Mouse (Mus musculus): ENCODE measurements around the gene Letm1.

Gene Letm1

DNA sequence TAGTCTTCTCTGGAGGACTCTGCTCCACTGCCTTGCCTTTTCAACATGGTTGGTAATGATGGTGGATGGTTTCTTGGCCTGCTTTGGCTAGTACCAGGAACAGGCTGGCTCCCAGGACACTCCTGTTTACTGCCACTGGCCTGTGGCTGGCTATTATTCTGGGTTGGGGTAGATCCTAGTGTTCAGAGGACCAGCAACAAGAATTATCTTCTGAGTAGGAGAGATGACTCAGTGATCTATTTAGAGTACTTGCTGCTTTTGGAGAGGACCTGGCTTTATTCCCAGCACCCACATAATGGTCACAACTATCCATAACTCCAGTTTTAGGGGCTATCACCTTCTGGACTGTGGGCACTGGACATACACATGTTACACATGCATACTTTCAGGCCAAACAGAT is 44.3 kb downstream of the Letm1 start:
- no peak for DNase-seq (ENCODE audit: low read depth, low spot score)

DNA sequence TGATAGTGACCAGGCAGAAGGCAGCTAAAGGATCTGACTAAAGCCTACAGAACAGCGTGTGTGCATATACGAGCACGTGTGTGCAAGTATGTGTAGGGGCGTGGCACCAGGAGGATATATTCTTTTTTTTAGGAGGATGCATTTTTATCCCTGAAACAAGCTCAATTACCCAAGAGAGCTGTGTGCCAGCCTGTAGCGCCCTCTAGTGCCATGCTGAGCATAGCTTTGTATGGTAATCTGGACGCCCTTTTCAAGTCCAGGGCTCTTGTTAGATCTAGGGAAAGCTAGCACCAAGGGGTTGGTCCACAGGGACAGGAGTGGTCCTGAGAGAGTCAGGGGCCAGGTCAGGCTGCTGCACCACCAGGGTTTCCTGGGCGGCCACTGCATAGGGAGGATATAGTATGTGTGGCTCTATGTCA is 44.7 kb downstream of the Letm1 start:
- DNase-seq (ENCODE audit: low read depth, low spot score) = peak; percentile 65

DNA sequence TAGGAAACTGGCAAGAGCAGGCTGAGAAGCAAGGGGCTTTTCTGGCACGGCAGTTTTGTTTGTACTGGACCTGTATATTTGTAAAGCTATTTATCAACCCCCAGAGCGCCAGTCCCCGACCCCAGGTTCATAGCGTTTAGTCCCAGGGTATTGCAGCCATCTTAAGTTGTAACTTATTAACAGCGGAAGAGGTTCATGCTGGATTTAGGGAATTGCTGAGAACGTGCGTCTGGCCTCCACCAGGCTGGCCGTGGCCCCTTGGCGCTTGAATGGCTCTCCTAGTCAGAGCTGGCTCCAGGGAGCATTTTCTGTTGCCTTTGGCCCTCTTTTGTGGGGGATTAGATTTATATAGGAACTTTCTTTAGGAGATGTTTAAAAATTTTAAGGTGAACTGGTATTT is 46.4 kb downstream of the Letm1 start:
- no peak for DNase-seq (ENCODE audit: low read depth, low spot score)

DNA sequence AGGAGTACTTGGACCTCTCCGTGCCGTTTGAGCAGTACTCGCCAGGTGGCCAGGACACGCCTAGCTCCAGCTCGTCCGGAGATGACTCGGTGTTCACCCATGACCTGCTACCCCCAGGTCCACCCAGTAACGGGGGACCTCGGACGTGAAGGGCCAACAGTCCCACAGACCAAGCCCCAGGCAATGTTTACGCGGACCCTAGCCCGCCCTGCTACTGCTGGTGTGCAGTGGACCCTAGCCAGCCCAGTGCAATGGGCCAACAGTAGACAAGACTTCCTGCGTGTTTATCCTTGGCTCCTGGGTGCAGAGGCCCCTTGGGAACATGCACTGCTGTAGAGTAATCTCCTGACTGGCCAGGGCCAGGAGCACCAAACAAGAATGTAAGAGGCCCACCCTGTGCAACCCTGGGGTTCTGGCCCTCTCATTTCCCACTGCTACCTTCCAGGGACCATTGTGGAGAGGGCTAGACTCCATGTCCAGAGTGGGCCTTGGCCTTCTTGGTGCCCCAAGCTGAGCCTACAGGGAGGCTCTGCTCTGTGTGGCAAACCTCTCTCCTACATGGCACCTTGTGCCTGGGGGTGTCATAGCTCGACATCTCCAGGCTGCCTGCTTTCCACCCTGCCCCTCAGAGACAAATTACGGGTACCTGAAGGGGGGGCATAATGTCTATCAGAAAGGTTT is 47.1 kb downstream of the Letm1 start:
- no peak for DNase-seq (ENCODE audit: low read depth, low spot score)

DNA sequence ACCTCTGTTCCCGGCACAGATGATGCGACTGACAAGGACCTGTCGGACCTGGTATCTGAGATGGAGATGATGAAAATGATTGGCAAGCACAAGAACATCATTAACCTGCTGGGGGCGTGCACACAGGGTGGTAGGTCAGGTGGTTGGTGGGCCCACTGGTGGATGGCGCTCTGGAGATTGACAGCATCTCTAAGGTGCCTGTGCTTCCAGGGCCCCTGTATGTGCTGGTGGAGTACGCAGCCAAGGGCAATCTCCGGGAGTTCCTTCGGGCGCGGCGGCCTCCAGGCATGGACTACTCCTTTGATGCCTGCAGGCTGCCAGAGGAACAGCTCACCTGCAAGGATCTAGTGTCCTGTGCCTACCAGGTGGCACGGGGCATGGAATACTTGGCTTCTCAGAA is 48.8 kb downstream of the Letm1 start:
- DNase-seq (ENCODE audit: low read depth, low spot score) = no peak

DNA sequence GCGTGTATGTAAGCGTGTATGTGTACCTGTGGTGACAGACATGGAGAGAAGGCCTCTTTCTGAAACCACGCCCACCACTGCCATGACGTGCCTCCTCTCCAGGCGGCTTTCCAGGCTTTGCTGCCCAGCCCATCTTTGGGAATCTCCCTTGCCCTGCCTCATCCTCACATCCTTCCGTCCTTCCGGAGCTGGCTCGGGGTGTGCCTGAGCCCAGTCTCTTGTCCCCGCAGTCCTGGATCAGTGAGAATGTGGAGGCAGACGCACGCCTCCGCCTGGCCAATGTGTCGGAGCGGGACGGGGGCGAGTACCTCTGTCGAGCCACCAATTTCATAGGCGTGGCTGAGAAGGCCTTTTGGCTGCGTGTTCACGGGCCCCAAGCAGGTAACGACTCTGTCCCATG is 51.6 kb downstream of the Letm1 start:
- no peak for DNase-seq (ENCODE audit: low read depth, low spot score)

DNA sequence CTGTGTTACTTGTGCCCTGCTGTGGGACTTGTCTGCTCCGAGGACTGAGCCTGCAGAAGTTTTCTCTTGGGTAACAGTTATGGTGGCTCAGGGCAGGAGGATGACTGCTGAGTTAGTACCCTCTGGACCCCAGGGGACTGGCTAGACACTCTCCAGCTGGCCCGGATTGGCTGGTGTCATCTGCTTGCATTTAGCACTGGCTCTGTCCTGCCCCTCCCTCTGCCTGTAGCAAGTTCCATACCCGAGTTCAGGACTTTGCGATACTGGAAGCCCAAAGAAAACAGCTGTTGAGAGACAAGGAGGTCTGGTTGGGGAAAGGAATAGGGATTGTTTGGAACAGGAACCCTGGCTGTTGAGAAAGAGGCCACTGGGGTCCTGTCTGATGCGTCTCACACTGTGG is 52.1 kb downstream of the Letm1 start:
- DNase-seq (ENCODE audit: low read depth, low spot score) = no peak

DNA sequence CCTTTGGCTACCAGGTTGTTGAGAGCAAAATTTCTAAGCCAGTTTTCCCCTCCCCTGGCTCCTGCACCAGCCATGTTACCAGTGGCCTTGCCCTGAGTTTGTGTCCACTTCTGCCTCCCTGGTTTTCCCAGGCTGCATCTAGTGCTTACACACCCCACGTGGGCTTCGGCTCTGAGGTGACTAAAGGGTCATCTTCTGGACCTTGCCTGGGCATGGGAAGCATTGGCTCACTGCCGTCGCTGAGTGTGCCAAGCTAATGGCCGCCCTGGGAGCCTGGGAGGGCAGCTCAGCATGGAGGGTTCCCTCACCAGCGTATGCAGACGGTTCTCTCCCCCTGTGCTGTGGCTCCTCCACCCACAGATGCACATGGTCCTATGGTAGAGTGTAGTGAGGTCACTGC is 53.8 kb downstream of the Letm1 start:
- no peak for DNase-seq (ENCODE audit: low read depth, low spot score)

DNA sequence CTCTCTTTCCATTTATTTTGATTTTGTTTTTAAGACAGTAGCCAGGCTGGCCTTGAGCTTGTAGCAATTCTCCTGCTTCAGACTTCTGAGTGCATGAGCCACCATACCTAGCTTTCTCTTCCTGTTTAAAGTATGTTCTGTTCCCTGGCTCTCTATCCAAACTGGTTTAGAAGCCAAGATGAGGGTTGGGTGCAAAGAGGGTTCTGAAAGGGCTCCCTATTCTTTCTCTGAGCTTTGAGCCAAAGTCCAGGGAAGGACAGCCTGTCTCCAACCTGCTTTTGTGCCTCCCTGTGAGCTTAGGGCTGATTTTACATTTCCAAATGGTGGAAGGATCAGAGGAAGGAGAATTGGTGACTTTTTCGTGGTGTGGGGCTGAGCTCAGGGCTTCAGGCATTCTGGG is 55.7 kb downstream of the Letm1 start:
- no peak for DNase-seq (ENCODE audit: low read depth, low spot score)

DNA sequence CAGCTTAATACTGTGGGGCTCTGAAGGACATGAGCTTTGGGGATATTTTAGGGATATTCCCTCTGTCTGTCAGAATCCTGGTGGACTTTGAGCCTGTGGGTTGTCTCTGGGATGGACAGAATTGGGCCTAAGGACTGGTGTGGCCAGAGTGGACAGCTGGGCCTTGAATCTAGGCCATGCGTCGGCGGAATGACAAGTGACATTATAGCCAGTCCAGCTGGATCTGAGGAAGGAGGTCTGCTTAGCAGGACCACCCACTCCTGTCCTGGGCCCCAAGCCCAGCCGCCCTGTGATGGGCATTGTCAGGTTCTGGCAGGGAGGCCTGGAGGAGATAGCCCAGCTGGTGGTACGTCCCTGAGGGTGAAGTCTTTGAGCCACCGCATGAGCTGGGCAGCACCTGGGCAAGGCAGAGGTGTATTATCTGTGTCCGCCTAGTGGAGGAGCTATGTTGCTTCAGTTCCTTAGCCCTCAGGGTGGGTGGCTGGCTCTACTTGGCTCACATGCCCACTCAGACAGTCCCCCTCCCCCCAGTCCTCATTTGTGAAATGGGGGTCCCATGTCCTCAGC is 56.5 kb downstream of the Letm1 start:
- no peak for DNase-seq (ENCODE audit: low read depth, low spot score)

DNA sequence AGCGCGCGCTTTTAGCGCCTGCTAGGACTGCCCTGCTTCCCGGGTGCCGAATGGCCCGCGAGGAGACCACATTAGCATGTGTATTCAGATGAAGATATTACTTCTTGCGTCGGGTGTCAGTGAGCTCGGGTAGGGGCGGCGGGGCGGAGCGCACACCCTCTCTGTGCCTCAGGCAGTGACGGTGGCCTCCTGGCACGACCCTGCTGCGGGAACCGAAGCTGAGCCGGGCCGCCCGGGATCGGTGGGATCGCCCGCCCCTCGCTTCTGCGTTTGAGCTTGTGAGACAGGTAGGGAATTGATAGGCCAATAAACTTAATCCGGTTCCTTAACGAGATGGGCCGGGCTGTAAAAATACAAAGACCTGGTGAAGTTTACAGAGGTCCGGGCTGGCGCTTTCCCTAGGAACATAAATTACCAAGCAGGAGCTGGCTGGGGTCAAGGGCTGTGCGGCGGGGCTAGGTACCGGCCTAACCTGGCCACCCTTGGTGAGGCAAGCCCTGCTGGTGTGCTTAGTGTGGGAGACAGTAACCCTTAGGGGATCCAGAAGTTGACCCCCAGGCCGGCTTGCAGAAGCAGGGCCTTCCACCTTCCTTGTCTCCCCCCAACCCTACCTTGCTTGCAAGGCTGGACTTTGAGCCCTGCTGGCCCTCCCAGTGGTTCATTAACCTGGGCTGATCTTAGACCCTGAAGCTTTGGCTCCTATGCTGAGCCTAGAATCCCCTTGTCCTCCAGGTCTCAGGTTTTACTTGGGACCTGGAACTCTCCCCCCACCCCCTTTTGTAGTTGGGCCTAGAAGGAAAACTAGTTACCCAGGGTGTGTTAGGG is 58.8 kb downstream of the Letm1 start:
- no peak for DNase-seq (ENCODE audit: low read depth, low spot score)

DNA sequence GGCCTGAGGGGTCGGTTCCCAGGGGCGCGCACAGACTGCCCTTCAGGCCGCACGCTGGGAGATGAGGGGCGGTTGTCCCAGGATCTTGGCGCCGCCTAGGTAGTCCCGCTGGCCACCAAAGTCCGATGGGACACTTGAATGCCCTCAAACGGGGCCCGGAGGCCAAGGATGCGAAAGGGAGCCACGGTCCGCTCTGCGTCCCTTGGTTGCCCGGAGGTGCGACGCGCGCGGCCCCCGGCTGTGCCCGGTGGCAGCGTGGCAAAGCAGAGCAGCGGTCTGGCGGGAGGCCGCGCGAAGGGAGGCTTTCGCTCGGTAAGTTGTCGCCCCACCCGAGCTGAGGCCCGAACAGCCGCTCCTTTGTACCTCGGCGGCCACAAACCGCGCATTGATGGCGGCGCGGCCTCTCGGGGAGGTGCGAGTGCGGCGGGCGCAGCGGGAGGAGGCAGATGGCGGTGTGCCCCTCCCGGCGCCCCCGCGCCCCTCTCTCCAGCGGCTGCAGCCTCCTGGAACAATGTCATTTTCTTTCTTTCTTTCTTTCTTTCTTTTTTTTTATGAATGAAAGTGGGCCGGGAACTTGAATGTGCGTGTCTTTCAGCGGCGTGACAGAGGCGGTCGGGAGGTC is 59.5 kb downstream of the Letm1 start:
- no peak for DNase-seq (ENCODE audit: low read depth, low spot score)

DNA sequence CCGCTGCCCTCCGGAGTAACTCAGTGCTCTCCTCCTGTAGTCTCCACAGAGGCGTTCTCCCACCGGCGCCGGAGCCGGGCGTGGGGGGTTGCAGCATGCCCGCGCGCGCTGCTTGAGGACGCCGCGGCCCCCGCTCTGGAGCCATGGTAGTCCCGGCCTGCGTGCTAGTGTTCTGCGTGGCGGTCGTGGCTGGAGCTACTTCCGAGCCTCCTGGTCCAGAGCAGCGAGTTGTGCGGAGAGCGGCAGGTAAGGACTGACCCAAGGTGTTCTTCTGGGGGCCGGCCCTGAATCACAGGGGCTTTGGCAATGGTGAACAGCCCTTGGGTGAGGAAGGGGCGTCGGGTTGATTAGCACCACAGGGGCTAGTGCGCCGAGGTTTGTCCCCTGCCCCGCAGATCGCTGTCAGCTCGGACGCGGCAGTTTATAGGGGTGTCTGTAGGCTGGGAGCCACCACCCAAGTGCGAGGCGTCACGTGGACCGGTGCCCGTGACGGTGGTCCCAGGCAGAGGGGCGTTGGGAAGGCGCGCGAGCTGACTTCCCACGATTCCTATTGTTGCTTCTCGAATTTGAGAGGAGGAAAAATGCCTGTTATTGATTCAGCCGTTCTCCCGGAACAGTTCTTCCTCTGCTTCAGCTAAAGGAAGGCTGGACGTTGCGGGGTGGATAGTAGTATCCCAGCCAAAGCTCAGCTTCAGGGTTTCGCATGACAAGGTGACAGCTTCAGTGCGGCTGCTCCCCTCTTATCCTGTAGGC is 60.2 kb downstream of the Letm1 start:
- no peak for DNase-seq (ENCODE audit: low read depth, low spot score)

DNA sequence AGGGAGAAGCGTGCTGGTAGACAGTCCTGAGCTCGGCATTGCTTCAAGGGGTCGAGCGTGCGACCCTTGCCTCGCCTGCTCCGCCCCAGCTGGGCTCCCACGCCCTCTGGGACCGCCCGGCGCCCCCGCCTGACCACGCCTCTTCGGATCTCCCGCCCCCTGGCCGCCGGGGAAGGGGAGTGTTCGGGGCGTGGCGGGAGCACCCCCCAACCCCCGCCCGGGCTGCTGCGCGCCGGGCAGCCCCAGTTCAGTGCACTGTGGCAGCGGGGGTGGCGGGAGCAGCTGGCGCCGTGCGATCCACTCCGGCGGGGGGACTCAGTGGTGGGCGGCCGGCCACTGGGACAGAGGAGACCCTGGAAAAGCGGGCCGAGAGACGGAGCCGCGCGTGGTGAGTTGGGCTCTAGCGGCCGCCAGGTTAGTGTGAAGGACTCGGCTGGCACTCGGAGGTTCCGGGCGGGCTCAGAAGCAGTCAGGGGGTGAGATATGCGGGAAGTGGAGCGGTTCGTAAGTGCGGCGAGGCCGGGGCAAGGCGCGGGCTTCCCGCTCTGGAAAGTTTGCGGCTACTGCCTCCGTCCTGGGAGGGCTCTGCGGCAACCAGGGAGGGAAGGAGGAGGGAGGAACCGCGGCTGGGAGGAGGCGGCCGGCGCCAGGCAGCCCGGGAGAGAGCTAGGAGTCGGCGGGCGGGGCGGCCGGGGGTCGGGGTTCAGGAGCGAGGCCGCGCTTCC is 60.9 kb downstream of the Letm1 start, which contains the start of gene Fgfr3:
TSS of gene Fgfr3 (plus strand) at position 134 of the 725 bp plus-strand sequence.
- DNase-seq (ENCODE audit: low read depth, low spot score) = peak; percentile 24

DNA sequence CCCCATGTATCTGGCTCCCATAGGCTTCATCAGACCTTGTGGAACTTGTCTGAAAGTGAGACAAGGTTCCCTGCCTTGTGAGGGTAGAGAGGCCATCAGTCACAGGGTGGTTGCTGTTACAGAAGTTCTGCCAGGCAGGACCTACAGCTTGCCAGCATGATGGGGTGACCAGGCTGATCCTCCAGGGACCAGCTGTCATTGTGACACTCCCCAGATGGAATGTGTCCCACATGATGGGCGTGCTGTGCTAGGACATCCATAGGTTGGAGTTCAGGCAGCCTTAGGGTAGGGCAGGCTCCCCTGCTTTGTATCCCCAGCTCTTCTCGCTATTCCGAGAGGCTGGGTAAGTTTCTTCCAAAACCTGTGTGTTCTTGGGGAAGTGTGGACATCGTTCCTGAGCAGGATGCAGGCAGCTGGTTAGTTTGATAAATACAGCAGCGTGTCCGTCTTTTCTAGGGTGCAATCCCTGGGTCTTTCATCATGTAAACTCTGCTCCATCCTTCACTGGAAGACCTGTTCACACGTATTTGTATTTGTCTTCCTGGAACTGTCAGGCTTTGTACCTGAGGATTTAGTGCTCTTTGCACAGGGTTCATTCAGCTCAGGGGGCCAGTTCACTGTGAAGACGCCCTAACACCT is 61.6 kb downstream of the Letm1 start:
- DNase-seq (ENCODE audit: low read depth, low spot score) = no peak

DNA sequence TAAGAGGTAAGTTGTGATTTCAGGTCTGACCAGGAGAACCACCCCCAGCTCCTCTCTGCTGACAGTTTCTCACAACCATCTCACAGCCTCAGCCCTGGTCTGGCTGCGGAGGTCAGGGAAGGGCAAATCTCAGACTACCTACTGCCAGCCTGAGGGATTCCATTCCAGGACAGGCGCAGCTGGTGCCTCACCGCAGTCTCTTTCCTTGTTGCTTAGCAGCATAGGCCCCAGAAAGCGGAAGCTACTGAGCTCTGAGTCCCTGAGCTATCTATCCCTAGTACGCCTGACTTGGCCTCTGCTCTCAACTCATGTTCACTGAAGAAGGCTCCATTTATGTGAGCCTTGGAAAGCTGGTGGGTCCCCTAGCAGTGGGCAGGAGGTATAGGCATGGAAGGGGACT is 64.2 kb downstream of the Letm1 start:
- no peak for DNase-seq (ENCODE audit: low read depth, low spot score)

DNA sequence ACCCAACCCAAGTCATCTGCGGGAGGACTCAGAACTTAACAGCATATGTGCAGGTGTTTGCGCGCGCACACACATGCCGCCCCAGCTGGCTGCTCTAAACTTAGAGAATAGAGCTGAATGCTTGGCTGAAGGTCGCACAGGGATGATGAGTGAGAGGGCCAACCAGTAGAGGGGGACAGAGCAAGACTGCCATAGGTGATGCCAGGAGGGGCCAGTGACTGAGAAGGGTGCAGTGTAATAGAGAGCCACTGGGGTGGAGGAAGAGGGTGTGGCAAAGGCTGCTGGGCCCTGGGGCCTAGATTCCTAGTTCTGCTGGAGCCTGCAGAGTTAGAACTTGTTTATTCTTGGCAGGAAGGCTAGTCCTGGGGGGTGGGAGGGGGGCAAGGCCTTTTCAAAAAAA is 66.2 kb downstream of the Letm1 start:
- no peak for DNase-seq (ENCODE audit: low read depth, low spot score)

DNA sequence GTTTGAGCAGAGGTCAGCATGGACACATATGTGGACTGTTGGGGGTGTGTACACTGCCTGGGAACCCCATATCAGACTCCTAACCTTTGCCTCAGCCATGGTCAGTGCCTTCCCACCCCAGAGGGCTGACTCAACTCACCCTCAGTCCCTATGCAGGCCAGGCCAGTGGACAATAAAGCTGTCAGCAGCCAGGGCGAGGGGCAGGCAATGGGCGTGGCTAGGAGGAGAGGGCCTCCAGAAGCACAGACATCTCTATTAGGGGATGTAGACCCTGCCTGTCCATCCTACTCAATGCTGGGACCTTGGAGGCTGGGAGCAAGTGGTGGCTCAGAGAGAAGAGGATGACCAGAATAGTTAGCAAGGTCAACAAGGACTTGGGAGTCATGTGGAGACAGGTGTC is 67.4 kb downstream of the Letm1 start:
- DNase-seq (ENCODE audit: low read depth, low spot score) = no peak

DNA sequence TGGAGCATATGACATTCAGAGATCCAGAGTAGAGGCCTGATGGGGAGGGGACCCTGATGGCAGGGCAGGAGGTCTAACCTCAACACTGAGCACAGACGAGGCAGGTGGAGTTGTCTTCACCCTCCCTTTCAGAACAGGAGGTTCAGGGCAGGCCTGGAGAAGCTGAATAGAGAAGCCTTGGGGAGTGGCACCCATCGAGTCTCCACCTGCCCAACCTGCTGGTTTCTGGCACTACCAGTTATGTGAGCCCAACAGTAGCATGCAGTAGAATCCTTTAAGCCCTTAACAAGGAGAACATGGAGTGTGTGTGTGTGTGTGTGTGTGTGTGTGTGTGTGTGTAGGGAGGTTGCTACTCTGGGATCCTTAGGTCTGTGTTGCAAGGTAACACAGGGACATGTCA is 70.1 kb downstream of the Letm1 start:
- DNase-seq (ENCODE audit: low read depth, low spot score) = no peak

DNA sequence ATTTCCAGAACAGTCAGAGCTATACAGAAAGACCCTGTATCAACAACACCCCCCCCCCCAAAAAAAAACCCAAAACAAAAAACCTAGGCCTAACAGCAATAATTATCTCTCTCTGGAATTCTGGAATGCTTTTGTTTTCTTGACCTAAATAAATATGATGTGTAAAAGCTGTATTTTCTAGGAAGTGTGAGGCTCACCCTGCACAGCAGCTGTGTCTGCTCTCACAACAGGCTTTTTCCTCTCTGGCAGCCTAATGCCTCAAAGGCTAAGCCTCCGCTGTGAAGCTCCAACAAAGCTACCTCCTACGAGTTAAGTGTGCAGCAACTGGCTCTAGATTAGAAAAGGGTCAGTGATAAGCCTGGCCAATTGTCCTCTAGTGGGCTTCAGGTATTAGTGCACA is 73.6 kb downstream of the Letm1 start:
- no peak for DNase-seq (ENCODE audit: low read depth, low spot score)

DNA sequence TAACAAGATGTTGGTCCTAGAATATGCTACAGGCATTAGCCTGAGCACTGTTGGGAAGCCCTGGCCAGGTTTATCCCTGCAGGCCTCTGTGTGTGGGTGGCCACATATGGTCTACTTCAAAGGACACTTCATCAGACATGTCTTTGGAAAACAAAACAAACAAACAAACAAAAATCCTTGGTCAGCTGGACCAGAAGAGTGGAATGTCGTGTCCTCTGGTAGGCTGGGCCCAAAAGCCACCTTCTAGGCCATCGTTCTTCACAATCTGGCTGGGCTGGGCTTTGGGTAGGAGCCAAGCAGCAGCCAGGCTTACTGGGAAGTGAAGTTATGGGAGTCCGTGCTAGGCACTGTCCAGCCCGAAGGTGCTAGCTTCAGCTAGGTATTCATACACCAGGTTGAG is 75.5 kb downstream of the Letm1 start:
- no peak for DNase-seq (ENCODE audit: low read depth, low spot score)

Measured in retina, postnatal 7 days (tissue).